Mouse (Mus musculus): Measurements from ENCODE around the gene Itpr1. TPM values are rescaled to one million over a fixed set of nuclear protein-coding genes. Genes with fewer than 3 reads are reported as not detected.

Gene Itpr1
- polyA plus RNA-seq, 2 experiments: 10.7 to 17.1 TPM

DNA sequence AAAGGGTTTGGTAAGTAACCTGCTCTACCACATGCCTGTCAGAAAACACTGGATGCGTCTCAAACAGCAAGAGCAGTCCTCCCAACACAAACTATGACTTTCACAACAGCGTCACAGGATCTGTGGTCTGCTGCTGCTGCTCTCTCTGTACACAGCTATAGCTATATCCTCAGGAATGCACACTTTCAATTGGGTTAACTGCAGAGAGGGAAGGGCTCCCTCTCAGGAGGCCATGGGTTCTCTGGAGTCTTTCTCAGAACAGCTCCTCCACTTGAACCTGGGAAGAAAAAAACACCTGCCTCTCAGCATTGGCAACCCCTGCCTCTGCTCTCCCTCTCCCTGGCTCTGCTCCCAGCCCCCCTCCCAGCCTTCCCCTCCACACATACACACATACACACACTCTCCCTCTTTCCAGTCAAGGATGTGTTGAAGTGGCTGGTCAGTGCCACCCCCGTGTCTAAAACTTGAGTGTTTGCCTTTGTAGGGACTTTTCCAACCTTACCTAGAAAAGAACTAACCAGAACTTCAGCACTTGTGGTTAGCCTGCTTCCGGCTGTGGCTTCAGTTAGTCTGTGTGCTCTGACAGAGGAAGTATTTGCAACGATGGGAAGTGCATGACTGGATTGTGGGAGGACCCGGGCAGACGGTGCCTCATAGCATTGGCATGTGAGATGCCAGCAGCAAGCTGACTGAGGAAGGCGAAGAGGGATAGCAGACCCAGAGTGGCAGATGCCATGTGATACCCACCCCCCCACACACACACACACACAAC, 323.8 kb downstream of the Itpr1 start:
- Histone ChIP-seq H3K9ac (ENCODE audit: low read depth, low read length, severe bottlenecking) (no peak overlapping the region), H3K9me3 (ENCODE audit: control insufficient read depth, low read length) (no peaks in the 10 kb centered on the region), H3K4me1 (ENCODE audit: control insufficient read depth, insufficient read depth, low read length) (peaks cover 4% of the 10 kb centered on the region; the same call in 1 of the 2 replicates), H3K36me3 (ENCODE audit: control insufficient read depth, insufficient read depth, low read length) (no peaks in the 10 kb centered on the region), H3K4me2 (replicated peaks; ENCODE audit: low read depth, low read length, severe bottlenecking) (no peak overlapping the region), H3K27ac (replicated peaks; ENCODE audit: low read depth, low read length) (0 out of 2 replicates have a peak overlapping the region, but pooled peaks have one; percentile 27), H3K27me3 (ENCODE audit: control insufficient read depth, insufficient read depth, low read length) (no peaks in the 10 kb centered on the region), H3K4me3 (replicated peaks; ENCODE audit: low read length) (no peak overlapping the region)
- ATAC-seq (ENCODE audit: low FRiP score, low read depth) (no peak), DNase-seq (ENCODE audit: low spot score) (no peak)
- 70% methylated on average over 8 of the region's 8 CpGs for WGBS
- no peak for TF ChIP-seq POLR2A (IDR thresholded peaks at IDR 0.05; ENCODE audit: borderline replicate concordance, extremely low read depth, insufficient read depth, insufficient read length)

DNA sequence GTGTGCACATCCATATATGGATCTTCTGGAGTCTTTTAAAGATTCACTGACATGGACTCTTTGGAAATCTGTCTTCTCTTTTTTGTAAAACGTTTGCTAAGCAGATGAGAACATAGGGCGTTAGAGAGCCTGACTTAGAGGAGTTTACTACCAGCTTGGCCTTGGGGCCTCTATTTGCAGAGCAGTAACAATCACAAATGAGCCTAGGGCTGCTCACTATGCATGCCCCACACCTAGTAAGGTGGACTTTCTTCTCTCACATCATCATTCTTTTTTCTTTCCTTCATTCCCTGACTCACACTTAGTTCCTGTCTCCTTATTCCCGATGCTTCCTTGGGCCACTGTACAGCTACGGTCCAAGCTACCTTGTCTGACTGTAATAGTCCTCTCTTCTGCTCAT, 325.5 kb downstream of the Itpr1 start:
- H3K36me3 ChIP-seq (ENCODE audit: control insufficient read depth, insufficient read depth, low read length): no peaks in the 10 kb centered on the region
- H3K4me3 ChIP-seq (replicated peaks; ENCODE audit: low read length): no peak overlapping the region
- DNase-seq (ENCODE audit: low spot score): no peak
- H3K4me1 ChIP-seq (ENCODE audit: control insufficient read depth, insufficient read depth, low read length): peaks cover 4% of the 10 kb centered on the region; the same call in 1 of the 2 replicates
- H3K9me3 ChIP-seq (ENCODE audit: control insufficient read depth, low read length): no peaks in the 10 kb centered on the region
- H3K27ac ChIP-seq (replicated peaks; ENCODE audit: low read depth, low read length): no peak overlapping the region
- no peaks in the 10 kb centered on the region for H3K27me3 ChIP-seq (ENCODE audit: control insufficient read depth, insufficient read depth, low read length)
- no peak for TF ChIP-seq POLR2A (IDR thresholded peaks at IDR 0.05; ENCODE audit: borderline replicate concordance, extremely low read depth, insufficient read depth, insufficient read length)
- no peak overlapping the region for H3K4me2 ChIP-seq (replicated peaks; ENCODE audit: low read depth, low read length, severe bottlenecking)
- no peak overlapping the region for H3K9ac ChIP-seq (ENCODE audit: low read depth, low read length, severe bottlenecking)
- ATAC-seq (ENCODE audit: low FRiP score, low read depth): no peak
- WGBS: 85% methylated on average over 4 of the region's 4 CpGs

- Histone ChIP-seq H3K4me1 (ENCODE audit: control insufficient read depth, insufficient read depth, low read length) (peaks cover 4% of the 10 kb centered on the region; the same call in 1 of the 2 replicates), H3K9ac (ENCODE audit: low read depth, low read length, severe bottlenecking) (no peak overlapping the region), H3K27ac (replicated peaks; ENCODE audit: low read depth, low read length) (no peak overlapping the region), H3K27me3 (ENCODE audit: control insufficient read depth, insufficient read depth, low read length) (no peaks in the 10 kb centered on the region), H3K4me3 (replicated peaks; ENCODE audit: low read length) (no peak overlapping the region), H3K9me3 (ENCODE audit: control insufficient read depth, low read length) (no peaks in the 10 kb centered on the region), H3K4me2 (replicated peaks; ENCODE audit: low read depth, low read length, severe bottlenecking) (no peak overlapping the region), H3K36me3 (ENCODE audit: control insufficient read depth, insufficient read depth, low read length) (no peaks in the 10 kb centered on the region)
- ATAC-seq (ENCODE audit: low FRiP score, low read depth): no peak
- DNase-seq (ENCODE audit: low spot score): no peak
- TF ChIP-seq POLR2A (IDR thresholded peaks at IDR 0.05; ENCODE audit: borderline replicate concordance, extremely low read depth, insufficient read depth, insufficient read length): no peak
- WGBS: 81% methylated on average over 6 of the region's 6 CpGs
Measured at GRCm38 (mm10) chr6:108540441-108540840, 327.5 kb downstream of the Itpr1 start.

- Histone ChIP-seq H3K9ac (ENCODE audit: low read depth, low read length, severe bottlenecking) (no peak overlapping the region), H3K27ac (replicated peaks; ENCODE audit: low read depth, low read length) (no peak overlapping the region), H3K4me1 (ENCODE audit: control insufficient read depth, insufficient read depth, low read length) (no peaks in the 10 kb centered on the region), H3K4me2 (replicated peaks; ENCODE audit: low read depth, low read length, severe bottlenecking) (no peak overlapping the region), H3K9me3 (ENCODE audit: control insufficient read depth, low read length) (no peaks in the 10 kb centered on the region), H3K4me3 (replicated peaks; ENCODE audit: low read length) (no peak overlapping the region), H3K36me3 (ENCODE audit: control insufficient read depth, insufficient read depth, low read length) (no peaks in the 10 kb centered on the region), H3K27me3 (ENCODE audit: control insufficient read depth, insufficient read depth, low read length) (no peaks in the 10 kb centered on the region)
- no peak for ATAC-seq (ENCODE audit: low FRiP score, low read depth)
- 81% methylated on average over 7 of the region's 7 CpGs for WGBS
- no peak for TF ChIP-seq POLR2A (IDR thresholded peaks at IDR 0.05; ENCODE audit: borderline replicate concordance, extremely low read depth, insufficient read depth, insufficient read length)
- DNase-seq (ENCODE audit: low spot score): no peak
Measured at GRCm38 (mm10) chr6:108544917-108545316, 332.0 kb downstream of the Itpr1 start.

- Histone ChIP-seq H3K9ac (ENCODE audit: low read depth, low read length, severe bottlenecking) (no peak overlapping the region), H3K36me3 (ENCODE audit: control insufficient read depth, insufficient read depth, low read length) (no peaks in the 10 kb centered on the region), H3K4me2 (replicated peaks; ENCODE audit: low read depth, low read length, severe bottlenecking) (no peak overlapping the region), H3K4me1 (ENCODE audit: control insufficient read depth, insufficient read depth, low read length) (no peaks in the 10 kb centered on the region), H3K27ac (replicated peaks; ENCODE audit: low read depth, low read length) (no peak overlapping the region), H3K4me3 (replicated peaks; ENCODE audit: low read length) (no peak overlapping the region), H3K27me3 (ENCODE audit: control insufficient read depth, insufficient read depth, low read length) (no peaks in the 10 kb centered on the region), H3K9me3 (ENCODE audit: control insufficient read depth, low read length) (no peaks in the 10 kb centered on the region)
- WGBS: 82% methylated on average over 5 of the region's 5 CpGs
- DNase-seq (ENCODE audit: low spot score) (no peak), ATAC-seq (ENCODE audit: low FRiP score, low read depth) (no peak)
- no peak for TF ChIP-seq POLR2A (IDR thresholded peaks at IDR 0.05; ENCODE audit: borderline replicate concordance, extremely low read depth, insufficient read depth, insufficient read length)
Measured at GRCm38 (mm10) chr6:108545464-108545863, 332.6 kb downstream of the Itpr1 start.
